Mouse (Mus musculus) bone marrow macrophage, adult 2 months (primary cell): ENCODE data around the gene Adcy9.

Source experiments
- CTCF ChIP-seq: IDR thresholded peaks from 2 replicates; pipeline ENCODE4 v1.5.1; 2012; ENCODE audit warnings: low read depth, mild to moderate bottlenecking, low read length, moderate library complexity
- POLR2A ChIP-seq: IDR thresholded peaks from 2 replicates; pipeline ENCODE4 v1.6.1; 2012; ENCODE audit warnings: mild to moderate bottlenecking, low read depth, low read length, borderline replicate concordance

GRCm38 (mm10) chr16:4423613-4424012 is 3.3 kb upstream of the Adcy9 start:
- TF ChIP-seq POLR2A (no peak), CTCF (no peak)
